Mouse (Mus musculus): ENCODE results near the gene Cacna1d. TPM values are rescaled to one million over a fixed set of nuclear protein-coding genes. Genes with fewer than 3 reads are reported as not detected.

Gene Cacna1d
- polyA plus RNA-seq, 1 experiment from 2014 or later, result 0.36 TPM

DNA sequence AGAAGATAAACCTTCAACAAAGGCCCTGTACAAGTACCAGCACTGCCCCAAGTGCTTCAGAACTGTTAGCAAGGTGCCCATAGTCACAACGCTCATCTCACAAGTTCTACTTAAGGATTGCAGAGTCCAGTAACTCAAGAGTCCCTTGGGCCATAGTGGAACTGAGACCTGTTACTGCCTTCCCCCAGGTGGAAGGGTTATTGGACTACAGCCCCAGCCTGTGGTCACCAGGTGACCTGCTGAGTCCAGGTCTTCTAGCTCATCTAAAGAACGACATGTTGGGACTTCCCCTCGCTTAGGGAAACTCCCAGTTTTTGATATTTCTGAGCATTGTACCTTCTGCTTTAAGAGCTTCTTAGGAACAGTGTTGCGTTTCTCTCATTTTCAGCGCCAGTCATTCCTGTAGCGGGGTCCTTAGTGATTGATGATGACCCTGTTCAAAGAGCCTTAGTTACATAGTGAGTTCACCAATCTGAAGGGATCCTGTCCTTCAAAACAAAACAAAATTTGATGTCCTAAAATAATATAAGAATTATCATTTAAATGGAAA, 19.0 kb upstream of the Cacna1d start:
- Histone ChIP-seq H3K36me3 (replicated peaks; ENCODE audit: insufficient read depth, low read length) (peaks cover 66% of the 10 kb centered on the region), H3K27ac (ENCODE audit: low read depth) (no peak overlapping the region), H3K27me3 (ENCODE audit: insufficient read depth, low read length) (no peaks in the 10 kb centered on the region), H3K9me3 (ENCODE audit: low read length) (no peaks in the 10 kb centered on the region), H3K4me1 (ENCODE audit: insufficient read depth) (no peaks in the 10 kb centered on the region), H3K4me2 (ENCODE audit: low read depth, low read length) (no peak overlapping the region), H3K9ac (replicated peaks) (no peak overlapping the region), H3K4me3 (ENCODE audit: low read depth, low read length) (no peak overlapping the region)
- no peak for ATAC-seq
- TF ChIP-seq EP300 (IDR thresholded peaks at IDR 0.05; ENCODE audit: low read depth), result no peak
- TF ChIP-seq CTCF (IDR thresholded peaks at IDR 0.05; ENCODE audit: low read depth), result no peak
- DNase-seq, result no peak
- WGBS (ENCODE audit: insufficient replicate concordance), result 91% methylated on average over 6 of the region's 6 CpGs

DNA sequence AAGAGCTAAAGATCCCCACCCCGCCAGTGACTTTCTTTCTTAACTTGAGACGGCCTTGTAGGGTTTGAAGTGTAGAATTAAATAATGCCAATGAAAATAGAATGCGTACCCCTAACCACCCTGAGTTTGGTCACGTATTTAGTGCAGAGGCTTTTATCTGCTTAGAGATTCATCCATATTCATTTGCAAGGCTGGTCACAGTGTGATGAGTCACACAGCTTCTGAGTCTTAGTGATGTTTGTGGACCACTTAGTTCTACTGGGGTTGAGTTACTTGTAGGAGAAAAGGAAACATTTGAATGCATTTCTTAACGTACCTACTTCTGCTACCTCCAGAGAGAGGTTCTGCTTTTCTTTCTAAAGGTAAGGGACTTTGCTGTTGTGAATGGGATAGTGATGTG, 13.7 kb upstream of the Cacna1d start:
- Histone ChIP-seq H3K4me3 (ENCODE audit: low read depth, low read length) (no peak overlapping the region), H3K9ac (replicated peaks) (no peak overlapping the region), H3K27me3 (ENCODE audit: insufficient read depth, low read length) (no peaks in the 10 kb centered on the region), H3K9me3 (ENCODE audit: low read length) (no peaks in the 10 kb centered on the region), H3K4me1 (ENCODE audit: insufficient read depth) (no peaks in the 10 kb centered on the region), H3K4me2 (ENCODE audit: low read depth, low read length) (no peak overlapping the region), H3K27ac (ENCODE audit: low read depth) (no peak overlapping the region), H3K36me3 (replicated peaks; ENCODE audit: insufficient read depth, low read length) (peaks cover 37% of the 10 kb centered on the region)
- ATAC-seq, result no peak
- no peak for DNase-seq
- TF ChIP-seq CTCF (IDR thresholded peaks at IDR 0.05; ENCODE audit: low read depth) (no peak), EP300 (IDR thresholded peaks at IDR 0.05; ENCODE audit: low read depth) (no peak)
- 85% methylated on average over 5 of the region's 5 CpGs for WGBS (ENCODE audit: insufficient replicate concordance)

GRCm38 (mm10) chr14:30498202-30498601, 6.9 kb upstream of the Cacna1d start:
- 86% methylated on average over 2 of the region's 2 CpGs for WGBS (ENCODE audit: insufficient replicate concordance)
- H3K36me3 ChIP-seq (replicated peaks; ENCODE audit: insufficient read depth, low read length), result peaks cover 13% of the 10 kb centered on the region
- DNase-seq (no peak), ATAC-seq (no peak)
- no peak overlapping the region for H3K4me3 ChIP-seq (ENCODE audit: low read depth, low read length)
- TF ChIP-seq EP300 (IDR thresholded peaks at IDR 0.05; ENCODE audit: low read depth) (no peak), CTCF (IDR thresholded peaks at IDR 0.05; ENCODE audit: low read depth) (no peak)
- H3K4me2 ChIP-seq (ENCODE audit: low read depth, low read length), result no peak overlapping the region
- H3K27me3 ChIP-seq (ENCODE audit: insufficient read depth, low read length), result no peaks in the 10 kb centered on the region
- no peaks in the 10 kb centered on the region for H3K9me3 ChIP-seq (ENCODE audit: low read length)
- no peak overlapping the region for H3K9ac ChIP-seq (replicated peaks)
- H3K4me1 ChIP-seq (ENCODE audit: insufficient read depth), result no peaks in the 10 kb centered on the region
- no peak overlapping the region for H3K27ac ChIP-seq (ENCODE audit: low read depth)

- Histone ChIP-seq H3K4me1 (ENCODE audit: insufficient read depth) (no peaks in the 10 kb centered on the region), H3K4me3 (ENCODE audit: low read depth, low read length) (no peak overlapping the region), H3K4me2 (ENCODE audit: low read depth, low read length) (no peak overlapping the region), H3K9me3 (ENCODE audit: low read length) (no peaks in the 10 kb centered on the region), H3K27me3 (ENCODE audit: insufficient read depth, low read length) (no peaks in the 10 kb centered on the region), H3K27ac (ENCODE audit: low read depth) (no peak overlapping the region), H3K9ac (replicated peaks) (no peak overlapping the region), H3K36me3 (replicated peaks; ENCODE audit: insufficient read depth, low read length) (peaks cover 27% of the 10 kb centered on the region)
- ATAC-seq (no peak), DNase-seq (no peak)
- TF ChIP-seq EP300 (IDR thresholded peaks at IDR 0.05; ENCODE audit: low read depth), result no peak
- TF ChIP-seq CTCF (IDR thresholded peaks at IDR 0.05; ENCODE audit: low read depth), result no peak
- WGBS (ENCODE audit: insufficient replicate concordance), result 66% methylated on average over 6 of the region's 6 CpGs
Observed at GRCm38 (mm10) chr14:30494998-30495397, 3.7 kb upstream of the Cacna1d start.

GRCm38 (mm10) chr14:30493276-30493675, 2.0 kb upstream of the Cacna1d start:
- Histone ChIP-seq H3K9me3 (ENCODE audit: low read length) (no peaks in the 10 kb centered on the region), H3K27ac (ENCODE audit: low read depth) (no peak overlapping the region), H3K9ac (replicated peaks) (no peak overlapping the region), H3K4me3 (ENCODE audit: low read depth, low read length) (no peak overlapping the region), H3K36me3 (replicated peaks; ENCODE audit: insufficient read depth, low read length) (peaks cover 35% of the 10 kb centered on the region), H3K4me2 (ENCODE audit: low read depth, low read length) (no peak overlapping the region), H3K4me1 (ENCODE audit: insufficient read depth) (no peaks in the 10 kb centered on the region), H3K27me3 (ENCODE audit: insufficient read depth, low read length) (no peaks in the 10 kb centered on the region)
- ATAC-seq (no peak), DNase-seq (no peak)
- TF ChIP-seq EP300 (IDR thresholded peaks at IDR 0.05; ENCODE audit: low read depth), result no peak
- TF ChIP-seq CTCF (IDR thresholded peaks at IDR 0.05; ENCODE audit: low read depth), result no peak
- 73% methylated on average over 1 of the region's 1 CpGs for WGBS (ENCODE audit: insufficient replicate concordance)

DNA sequence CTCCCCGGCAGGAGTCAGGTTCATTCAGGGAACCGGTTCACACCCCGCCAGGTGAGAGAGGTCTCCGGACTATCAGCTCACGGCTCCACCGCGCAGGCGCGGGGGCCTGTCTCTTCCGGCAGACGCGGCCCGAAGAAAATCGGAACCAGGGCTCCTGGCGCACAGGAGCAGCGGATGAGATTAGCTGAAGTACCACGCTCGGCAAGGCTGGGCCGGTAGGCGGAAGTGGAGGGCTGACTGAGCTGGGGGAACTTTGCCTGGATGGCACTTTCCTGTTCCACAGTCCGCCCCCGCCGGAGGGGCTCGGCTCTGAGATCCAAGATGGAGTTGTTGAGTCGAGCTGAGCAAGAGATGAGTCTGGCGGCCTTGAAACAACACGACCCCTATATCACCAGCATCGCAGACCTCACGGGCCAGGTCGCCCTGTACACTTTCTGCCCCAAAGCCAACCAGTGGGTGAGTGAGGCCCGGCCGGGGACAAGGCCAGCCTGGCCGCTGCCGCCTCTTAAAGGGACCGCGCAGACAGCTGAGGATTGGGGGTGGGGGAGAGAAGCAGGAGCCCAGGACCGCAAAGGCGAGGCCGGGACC, 11.8 kb downstream of the Cacna1d start, which contains the start of gene Dcp1a:
Dcp1a (plus strand) TSS at position 175 of the 588 bp plus-strand sequence.
- under 1% methylated on average over 39 of the region's 39 CpGs for WGBS (ENCODE audit: insufficient replicate concordance)
- Histone ChIP-seq H3K9me3 (ENCODE audit: low read length) (no peaks in the 10 kb centered on the region), H3K4me3 (ENCODE audit: low read depth, low read length) (peak within 1 kb of the TSS; percentile 98), H3K4me1 (ENCODE audit: insufficient read depth) (peaks cover 8% of the 10 kb centered on the region; the same call in 1 of the 2 replicates), H3K9ac (replicated peaks) (peak within 1 kb of the TSS; percentile 93), H3K36me3 (replicated peaks; ENCODE audit: insufficient read depth, low read length) (peaks cover 18% of the 10 kb centered on the region), H3K27me3 (ENCODE audit: insufficient read depth, low read length) (no peaks in the 10 kb centered on the region), H3K4me2 (ENCODE audit: low read depth, low read length) (peak within 1 kb of the TSS; percentile 88), H3K27ac (ENCODE audit: low read depth) (peak within 1 kb of the TSS; percentile 85)
- peak; percentile 100 for ATAC-seq
- TF ChIP-seq CTCF (IDR thresholded peaks at IDR 0.05; ENCODE audit: low read depth), result 0 out of 2 replicates have a peak, but pooled peaks have one; percentile 30
- TF ChIP-seq EP300 (IDR thresholded peaks at IDR 0.05; ENCODE audit: low read depth), result no peak
- DNase-seq, result peak; percentile 95

Measured in liver, postnatal 0 days (tissue).